Mouse (Mus musculus): ENCODE measurements around the gene Slc5a1.

Gene Slc5a1

DNA sequence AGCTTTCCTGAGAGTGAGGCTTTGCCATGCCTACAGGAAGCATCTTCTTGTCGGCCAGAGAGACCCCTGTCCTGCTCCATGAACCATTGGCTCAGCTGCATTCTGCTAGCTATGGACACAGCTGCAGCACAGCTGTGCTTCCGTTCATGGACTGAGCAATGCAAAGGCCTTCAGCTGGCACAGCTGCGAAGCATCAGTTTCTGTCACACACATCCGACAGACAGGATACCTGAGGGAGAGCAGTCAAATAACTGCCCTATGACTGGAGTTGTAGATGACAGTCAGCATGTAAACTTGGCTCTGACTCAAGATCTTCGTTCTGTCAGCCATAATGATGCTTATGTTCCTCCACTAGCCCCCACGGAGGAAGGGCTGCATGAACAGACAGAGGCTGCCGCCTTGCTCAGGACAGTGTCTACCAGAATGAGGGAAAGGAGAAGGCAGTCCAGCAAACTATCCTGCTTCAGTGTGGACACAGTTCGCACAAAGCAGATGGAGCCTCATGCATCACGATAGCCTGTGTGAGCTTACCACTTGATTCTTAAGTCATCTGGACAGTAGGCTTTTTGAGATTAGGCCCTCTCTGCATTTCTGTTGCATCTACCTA lies 91.3 kb downstream of the Slc5a1 start:
- no peak for DNase-seq

DNA sequence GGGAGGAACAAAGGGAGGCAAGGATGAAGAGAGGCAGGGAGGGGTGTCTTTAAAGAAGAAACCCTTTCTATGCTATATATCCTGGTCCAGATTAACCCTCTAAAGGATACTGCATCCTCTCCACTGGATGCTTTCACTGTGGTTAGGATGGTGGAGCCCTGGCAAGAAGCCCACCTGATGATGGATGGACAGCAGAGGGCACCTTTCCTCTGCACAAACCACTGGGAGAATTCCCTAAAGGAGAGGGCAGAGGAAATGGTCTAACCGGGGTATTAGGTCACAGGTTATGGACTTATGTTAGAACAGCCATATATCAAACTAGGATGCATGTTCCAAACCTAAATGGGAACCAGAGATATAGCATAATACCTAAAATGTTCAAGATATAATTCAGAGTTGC lies 96.1 kb downstream of the Slc5a1 start:
- no peak for DNase-seq

GRCm38 (mm10) chr5:33201697-33202096 lies 97.7 kb downstream of the Slc5a1 start:
- no peak for DNase-seq

DNA sequence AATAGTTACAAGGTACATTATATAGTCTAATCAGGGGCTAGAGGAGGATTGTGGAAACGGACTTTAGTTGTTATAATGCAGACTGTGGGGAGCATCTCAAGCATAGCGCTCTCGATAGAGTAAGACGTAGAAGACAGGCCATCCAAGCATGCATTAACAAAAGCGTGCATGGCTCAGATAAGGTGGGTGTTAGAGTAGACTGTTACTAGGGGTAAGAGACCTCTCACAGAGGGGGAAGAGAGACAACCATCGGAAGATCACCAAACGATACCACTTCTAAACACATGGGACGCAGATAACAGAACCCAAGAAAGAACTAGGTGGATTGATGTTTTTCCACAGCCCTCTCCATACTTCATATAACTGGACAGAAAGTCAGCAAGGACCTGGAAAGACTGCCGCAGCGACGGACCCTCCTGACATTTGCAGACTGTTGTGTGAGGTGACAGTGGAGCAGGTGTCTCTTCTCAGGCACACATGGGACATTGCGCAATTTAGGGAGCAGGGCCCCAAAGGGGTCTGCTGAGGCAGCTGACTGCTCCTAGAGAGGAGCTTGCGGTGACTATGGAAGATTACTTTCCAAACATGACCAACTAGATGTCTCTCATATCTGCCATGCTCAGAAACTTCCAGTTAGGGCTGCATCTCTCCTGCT lies 98.6 kb downstream of the Slc5a1 start:
- no peak for DNase-seq

GRCm38 (mm10) chr5:33203171-33203565 lies 99.1 kb downstream of the Slc5a1 start:
- DNase-seq, result no peak

DNA sequence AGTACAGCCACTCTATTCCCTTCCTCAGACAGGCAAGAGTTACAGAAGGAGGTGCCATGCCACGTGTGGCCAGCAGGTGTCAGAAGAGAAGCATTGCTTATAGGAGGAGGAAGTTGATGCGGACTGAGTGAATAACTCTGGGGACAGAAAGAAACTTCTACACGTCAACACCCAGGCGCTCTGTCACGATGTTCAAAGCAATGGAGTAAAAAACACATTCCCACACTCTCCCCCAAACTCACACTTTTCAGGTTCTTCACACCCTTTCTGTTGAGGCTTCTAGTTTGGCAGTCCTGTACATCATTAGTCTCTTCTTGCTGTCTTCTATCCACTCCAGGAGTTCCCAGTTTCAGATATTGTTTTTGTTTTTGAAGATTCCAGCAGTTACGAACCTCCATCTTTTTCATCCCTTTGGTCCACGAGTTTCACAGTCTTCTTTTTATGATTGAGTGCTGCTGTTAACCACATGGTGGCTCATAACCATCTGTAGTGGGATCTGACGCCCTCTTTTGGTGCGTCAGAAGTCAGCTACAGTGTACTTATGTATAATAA lies 99.7 kb downstream of the Slc5a1 start:
- DNase-seq, result peak; percentile 78 to 83

- no peak for DNase-seq
Measured at GRCm38 (mm10) chr5:33204284-33204683, 100.3 kb downstream of the Slc5a1 start.

DNA sequence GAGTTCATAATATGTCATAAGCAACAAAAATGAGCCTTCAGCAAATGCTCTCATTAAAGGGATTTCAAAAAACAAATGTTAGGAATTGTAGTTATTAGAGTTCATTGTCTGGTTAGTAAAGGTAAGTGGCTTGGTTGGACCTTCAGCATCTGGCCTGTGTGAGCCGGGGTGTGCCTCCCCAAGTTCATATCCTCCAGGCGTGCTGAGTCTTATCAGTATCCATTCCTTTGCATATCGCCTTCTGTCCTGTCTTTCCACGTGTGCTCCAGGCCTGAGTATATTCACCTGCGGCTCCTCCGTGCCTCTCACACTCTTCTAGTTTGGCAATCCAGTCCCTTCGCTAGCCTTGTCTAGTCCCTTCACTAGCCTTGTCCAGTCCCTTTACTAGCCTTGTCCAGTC lies 102.3 kb downstream of the Slc5a1 start:
- DNase-seq, result no peak

DNA sequence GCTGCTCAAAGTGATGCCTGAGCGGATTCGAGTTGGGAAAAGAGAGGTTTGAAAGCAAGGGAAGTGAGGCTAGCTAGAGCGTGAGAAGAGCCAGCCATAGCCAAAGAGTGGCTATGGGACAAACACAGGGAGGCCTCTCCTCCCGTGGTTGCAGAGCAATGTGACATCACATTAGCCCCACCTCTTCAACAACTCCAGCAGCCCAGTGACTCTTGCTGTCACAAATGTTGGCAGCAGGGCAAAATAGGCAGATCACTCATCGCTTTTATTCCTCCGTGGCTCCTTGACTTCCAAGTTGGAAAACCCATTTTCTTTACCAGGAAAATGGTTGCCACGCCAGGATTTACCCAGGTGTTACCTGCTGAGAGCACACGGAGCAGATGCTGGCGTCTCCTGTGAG lies 103.1 kb downstream of the Slc5a1 start:
- DNase-seq, result no peak

- no peak for DNase-seq
Measured at GRCm38 (mm10) chr5:33208533-33209245, 104.7 kb downstream of the Slc5a1 start.

GRCm38 (mm10) chr5:33210515-33210914 lies 106.5 kb downstream of the Slc5a1 start:
- DNase-seq, result no peak

DNA sequence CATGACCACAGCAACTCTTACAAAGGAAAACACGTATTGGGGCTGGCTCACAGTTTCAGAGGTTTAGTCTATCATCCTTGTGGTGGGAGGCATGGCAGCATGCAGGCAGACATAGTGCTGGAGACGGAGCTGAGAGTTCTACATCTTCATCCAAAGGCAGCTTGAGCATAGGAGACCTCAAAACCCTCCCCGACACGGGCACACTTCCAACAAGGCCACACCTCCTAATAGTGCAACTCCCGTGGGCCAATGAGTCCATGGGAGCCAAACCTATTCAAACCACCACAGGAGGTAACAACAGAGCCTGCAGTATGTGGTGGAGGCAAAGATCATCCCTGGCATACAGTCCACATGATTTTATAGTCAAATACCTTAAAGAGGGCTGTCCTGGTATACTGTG lies 107.2 kb downstream of the Slc5a1 start:
- DNase-seq, result no peak

All from B cell, adult 2 months (primary cell).